Mouse (Mus musculus) intestine, embryonic 15.5 days (tissue): ENCODE measurements around the gene Ttyh2. TPM values are rescaled to one million over a fixed set of nuclear protein-coding genes. Genes with fewer than 3 reads are reported as not detected.
"Not testable (repeated sequence)": the region's sequence is repeated elsewhere in the genome, so short reads cannot be mapped to it uniquely, and the experiment has no call there.

Experiments used
- ATAC-seq: fragments of 200-750 bp; cut with Nextera tagmentation; 2 replicates; pipeline ENCODE4 v1.8.0; 2017; ENCODE audit warnings: moderate TSS enrichment, moderate library complexity
- H3K27ac ChIP-seq: fragments of 300-500 bp; sonication (generic); 2 replicates; pipeline ENCODE4 v1.5.1; 2015; ENCODE audit warnings: mild to moderate bottlenecking, inconsistent platforms
- H3K27me3 ChIP-seq: fragments of 300-500 bp; sonication (generic); replicated peaks from 2 replicates; pipeline ENCODE4 v1.6.1; 2015; ENCODE audit warnings: inconsistent platforms
- H3K36me3 ChIP-seq: fragments of 300-500 bp; sonication (generic); 2 replicates; pipeline ENCODE4 v1.6.1; 2015; ENCODE audit warnings: inconsistent platforms
- H3K4me1 ChIP-seq: fragments of 300-500 bp; sonication (generic); replicated peaks from 2 replicates; pipeline ENCODE4 v1.6.1; 2015; ENCODE audit warnings: inconsistent platforms
- H3K4me2 ChIP-seq: fragments of 300-500 bp; sonication (generic); replicated peaks from 2 replicates; pipeline ENCODE4 v1.6.1; 2015; ENCODE audit warnings: mild to moderate bottlenecking, inconsistent platforms
- H3K4me3 ChIP-seq: fragments of 300-500 bp; sonication (generic); replicated peaks from 2 replicates; pipeline ENCODE4 v1.5.1; 2015; ENCODE audit warnings: inconsistent platforms
- H3K9ac ChIP-seq: fragments of 300-500 bp; sonication (generic); 2 replicates; pipeline ENCODE4 v1.6.1; 2015; ENCODE audit warnings: inconsistent platforms
- H3K9me3 ChIP-seq: fragments of 300-500 bp; sonication (generic); 2 replicates; pipeline ENCODE4 v1.6.1; 2016; ENCODE audit warnings: inconsistent platforms
- WGBS: fragments of 180-500 bp; shearing (Covaris S2); methylation state at CpG from one replicate; pipeline ENCODE4 v1.1.7; 2015; 5-methylcytosine and 5-hydroxymethylcytosine counted together
- polyA plus RNA-seq: library from polyadenylated mRNA; unstranded; fragments of >200 nt; fragmentation: Nextera tagmentation; extraction: Ambion mirVana; gene quantifications from 2 replicates; pipeline ENCODE4 v1.2.1, GENCODE M21; 2015

Gene Ttyh2
- polyA plus RNA-seq, 1 experiment from 2014 or later: 28.5 TPM

- Histone ChIP-seq H3K27me3 (no peaks in the 10 kb centered on the region), H3K4me1 (peaks cover 59% of the 10 kb centered on the region), H3K9ac (no peak overlapping the region), H3K4me3 (no peak overlapping the region), H3K9me3 (no peaks in the 10 kb centered on the region), H3K27ac (peak overlapping the region; percentile 36; the same call in 1 of the 2 replicates), H3K36me3 (peaks cover 32% of the 10 kb centered on the region), H3K4me2 (no peak overlapping the region)
- 50% methylated on average over 8 of the region's 8 CpGs for WGBS
- no peak for ATAC-seq
These were observed 1.1 kb upstream of the Ttyh2 start for GRCm38 (mm10) chr11:114674180-114674579.

- Histone ChIP-seq H3K36me3 (peaks cover 32% of the 10 kb centered on the region), H3K4me2 (peak overlapping the region; percentile 96), H3K4me1 (peaks cover 62% of the 10 kb centered on the region), H3K4me3 (peak overlapping the region; percentile 61)
- not testable (repeated sequence) for H3K9ac ChIP-seq, H3K27ac ChIP-seq, H3K9me3 ChIP-seq, ATAC-seq, H3K27me3 ChIP-seq
- 87% methylated on average over 2 of the region's 3 CpGs for WGBS
These were observed 435 bp upstream of the Ttyh2 start for GRCm38 (mm10) chr11:114674796-114675195.

GRCm38 (mm10) chr11:114675826-114676401, 683 bp downstream of the Ttyh2 start:
- peak; percentile 35 for ATAC-seq
- 5% methylated on average over 27 of the region's 27 CpGs for WGBS
- H3K27ac ChIP-seq: peak overlapping the region; percentile 75

GRCm38 (mm10) chr11:114676431-114676830, 1.2 kb downstream of the Ttyh2 start:
- Histone ChIP-seq H3K4me2 (peak overlapping the region; percentile 96), H3K4me3 (peak overlapping the region; percentile 61), H3K27me3 (no peaks in the 10 kb centered on the region), H3K4me1 (peaks cover 56% of the 10 kb centered on the region), H3K9me3 (no peaks in the 10 kb centered on the region), H3K27ac (peak overlapping the region; percentile 75), H3K36me3 (peaks cover 20% of the 10 kb centered on the region), H3K9ac (peak overlapping the region; percentile 73)
- WGBS: 11% methylated on average over 14 of the region's 14 CpGs
- ATAC-seq: peak; percentile 73

More at GRCm38 (mm10) chr11:114675826-114676401, 683 bp downstream of the Ttyh2 start:
- peak overlapping the region; percentile 96 for H3K4me2 ChIP-seq
- H3K36me3 ChIP-seq: peaks cover 24% of the 10 kb centered on the region
- no peaks in the 10 kb centered on the region for H3K9me3 ChIP-seq
- H3K9ac ChIP-seq: peak overlapping the region; percentile 73
- H3K4me1 ChIP-seq: peaks cover 58% of the 10 kb centered on the region
- peak overlapping the region; percentile 61 for H3K4me3 ChIP-seq
- no peaks in the 10 kb centered on the region for H3K27me3 ChIP-seq

- WGBS: 55% methylated on average over 8 of the region's 9 CpGs
- Histone ChIP-seq H3K4me2 (peak overlapping the region; percentile 96), H3K36me3 (peaks cover 14% of the 10 kb centered on the region), H3K9me3 (no peaks in the 10 kb centered on the region), H3K9ac (no peak overlapping the region; the same call in 1 of the 2 replicates), H3K4me1 (peaks cover 54% of the 10 kb centered on the region), H3K27ac (peak overlapping the region; percentile 75; the same call in 1 of the 2 replicates), H3K27me3 (no peaks in the 10 kb centered on the region), H3K4me3 (peak overlapping the region; percentile 61)
- ATAC-seq: no peak
These were observed 1.8 kb downstream of the Ttyh2 start for GRCm38 (mm10) chr11:114676896-114677530.

GRCm38 (mm10) chr11:114679582-114679981, 4.4 kb downstream of the Ttyh2 start:
- ATAC-seq: no peak
- no peaks in the 10 kb centered on the region for H3K36me3 ChIP-seq
- peaks cover 48% of the 10 kb centered on the region for H3K4me1 ChIP-seq
- 0 out of 2 replicates have a peak overlapping the region, but pooled peaks have one; percentile 6 for H3K27ac ChIP-seq
- no peak overlapping the region for H3K4me3 ChIP-seq
- H3K9ac ChIP-seq: no peak overlapping the region
- H3K4me2 ChIP-seq: no peak overlapping the region
- no peaks in the 10 kb centered on the region for H3K27me3 ChIP-seq
- no peaks in the 10 kb centered on the region for H3K9me3 ChIP-seq
- WGBS: 51% methylated on average over 8 of the region's 8 CpGs

GRCm38 (mm10) chr11:114680291-114680690, 5.1 kb downstream of the Ttyh2 start:
- H3K36me3 ChIP-seq: no peaks in the 10 kb centered on the region
- no peak overlapping the region for H3K9ac ChIP-seq
- peaks cover 50% of the 10 kb centered on the region for H3K4me1 ChIP-seq
- no peak overlapping the region for H3K4me2 ChIP-seq
- H3K9me3 ChIP-seq: no peaks in the 10 kb centered on the region
- H3K27me3 ChIP-seq: no peaks in the 10 kb centered on the region
- no peak for ATAC-seq
- 57% methylated on average over 10 of the region's 10 CpGs for WGBS
- no peak overlapping the region for H3K27ac ChIP-seq
- H3K4me3 ChIP-seq: no peak overlapping the region

- Histone ChIP-seq H3K4me1 (peaks cover 44% of the 10 kb centered on the region), H3K4me2 (no peak overlapping the region), H3K9ac (no peak overlapping the region), H3K4me3 (no peak overlapping the region), H3K27ac (no peak overlapping the region), H3K9me3 (no peaks in the 10 kb centered on the region), H3K36me3 (no peaks in the 10 kb centered on the region), H3K27me3 (no peaks in the 10 kb centered on the region)
- 57% methylated on average over 5 of the region's 5 CpGs for WGBS
- no peak for ATAC-seq
These were observed 5.8 kb downstream of the Ttyh2 start for GRCm38 (mm10) chr11:114681054-114681453.

GRCm38 (mm10) chr11:114682321-114682900, 7.2 kb downstream of the Ttyh2 start:
- no peak for ATAC-seq
- Histone ChIP-seq H3K4me1 (peaks cover 35% of the 10 kb centered on the region), H3K4me3 (no peak overlapping the region), H3K27ac (no peak overlapping the region), H3K9ac (no peak overlapping the region), H3K9me3 (no peaks in the 10 kb centered on the region), H3K4me2 (no peak overlapping the region), H3K27me3 (no peaks in the 10 kb centered on the region), H3K36me3 (no peaks in the 10 kb centered on the region)
- WGBS: 91% methylated on average over 13 of the region's 13 CpGs

GRCm38 (mm10) chr11:114683029-114683721, 7.9 kb downstream of the Ttyh2 start:
- H3K36me3 ChIP-seq: no peaks in the 10 kb centered on the region
- H3K27me3 ChIP-seq: no peaks in the 10 kb centered on the region
- H3K9ac ChIP-seq: no peak overlapping the region
- no peak for ATAC-seq
- no peak overlapping the region for H3K4me3 ChIP-seq
- H3K27ac ChIP-seq: no peak overlapping the region
- no peak overlapping the region for H3K4me2 ChIP-seq
- WGBS: 87% methylated on average over 10 of the region's 10 CpGs
- no peaks in the 10 kb centered on the region for H3K9me3 ChIP-seq
- H3K4me1 ChIP-seq: peaks cover 38% of the 10 kb centered on the region

GRCm38 (mm10) chr11:114683722-114684621, 8.7 kb downstream of the Ttyh2 start:
- Histone ChIP-seq H3K27me3 (no peaks in the 10 kb centered on the region), H3K9me3 (no peaks in the 10 kb centered on the region), H3K9ac (no peak overlapping the region), H3K27ac (no peak overlapping the region), H3K36me3 (no peaks in the 10 kb centered on the region), H3K4me2 (no peak overlapping the region), H3K4me3 (no peak overlapping the region), H3K4me1 (peaks cover 34% of the 10 kb centered on the region)
- ATAC-seq: peak; percentile 35
- 72% methylated on average over 20 of the region's 20 CpGs for WGBS
